Mouse (Mus musculus): ENCODE results near the gene Zmynd8. TPM values are rescaled to one million over a fixed set of nuclear protein-coding genes. Genes with fewer than 3 reads are reported as not detected.

Gene Zmynd8
- polyA plus RNA-seq, 1 experiment, result 20.7 TPM

GRCm38 (mm10) chr2:165822478-165822877 lies 76.3 kb downstream of the Zmynd8 start:
- TF ChIP-seq CEBPB (IDR thresholded peaks at IDR 0.05; ENCODE audit: low read depth) (no peak), USF1 (IDR thresholded peaks at IDR 0.05; ENCODE audit: low read depth) (no peak), CTCF (IDR thresholded peaks at IDR 0.05; ENCODE audit: control insufficient read depth, insufficient read depth, insufficient read length) (no peak), MAX (IDR thresholded peaks at IDR 0.05) (no peak), MYOD1 (IDR thresholded peaks at IDR 0.05; ENCODE audit: control insufficient read depth, insufficient read length, low read depth) (no peak), FOSL1 (IDR thresholded peaks at IDR 0.05; ENCODE audit: insufficient read depth, low read length, poor library complexity, severe bottlenecking) (no peak), MYOG (IDR thresholded peaks at IDR 0.05; ENCODE audit: control insufficient read depth, extremely low read depth, insufficient read length) (no peak)
- Histone ChIP-seq H3K4me3 (ENCODE audit: insufficient read depth, poor library complexity, severe bottlenecking) (no peak overlapping the region), H3K36me3 (ENCODE audit: control insufficient read depth, insufficient read depth) (peaks cover 79% of the 10 kb centered on the region), H3ac (ENCODE audit: control insufficient read depth, insufficient read length, low read depth) (no peak overlapping the region), H3K79me2 (ENCODE audit: control insufficient read depth, insufficient read depth) (peaks cover 4% of the 10 kb centered on the region), H3K27me3 (ENCODE audit: control insufficient read depth, insufficient read depth, insufficient read length) (no peaks in the 10 kb centered on the region), H3K79me3 (ENCODE audit: low read depth) (no peaks in the 10 kb centered on the region)

- Histone ChIP-seq H3K79me3 (ENCODE audit: low read depth) (no peaks in the 10 kb centered on the region), H3K36me3 (ENCODE audit: control insufficient read depth, insufficient read depth) (peaks cover 73% of the 10 kb centered on the region), H3K4me3 (ENCODE audit: insufficient read depth, poor library complexity, severe bottlenecking) (no peak overlapping the region), H3K27me3 (ENCODE audit: control insufficient read depth, insufficient read depth, insufficient read length) (no peaks in the 10 kb centered on the region), H3K79me2 (ENCODE audit: control insufficient read depth, insufficient read depth) (peaks cover 4% of the 10 kb centered on the region), H3ac (ENCODE audit: control insufficient read depth, insufficient read length, low read depth) (no peak overlapping the region)
- TF ChIP-seq USF1 (IDR thresholded peaks at IDR 0.05; ENCODE audit: low read depth), result no peak
- TF ChIP-seq MYOG (IDR thresholded peaks at IDR 0.05; ENCODE audit: control insufficient read depth, extremely low read depth, insufficient read length), result no peak
- TF ChIP-seq FOSL1 (IDR thresholded peaks at IDR 0.05; ENCODE audit: insufficient read depth, low read length, poor library complexity, severe bottlenecking), result no peak
- TF ChIP-seq CEBPB (IDR thresholded peaks at IDR 0.05; ENCODE audit: low read depth), result no peak
- TF ChIP-seq MYOD1 (IDR thresholded peaks at IDR 0.05; ENCODE audit: control insufficient read depth, insufficient read length, low read depth), result no peak
- no peak for TF ChIP-seq CTCF (IDR thresholded peaks at IDR 0.05; ENCODE audit: control insufficient read depth, insufficient read depth, insufficient read length)
- TF ChIP-seq MAX (IDR thresholded peaks at IDR 0.05), result no peak
These were observed 77.1 kb downstream of the Zmynd8 start for GRCm38 (mm10) chr2:165821671-165822070.

GRCm38 (mm10) chr2:165820504-165821095 lies 78.2 kb downstream of the Zmynd8 start:
- Histone ChIP-seq H3K4me3 (ENCODE audit: insufficient read depth, poor library complexity, severe bottlenecking) (no peak overlapping the region), H3K27me3 (ENCODE audit: control insufficient read depth, insufficient read depth, insufficient read length) (no peaks in the 10 kb centered on the region), H3K79me3 (ENCODE audit: low read depth) (no peaks in the 10 kb centered on the region), H3K79me2 (ENCODE audit: control insufficient read depth, insufficient read depth) (peaks cover 4% of the 10 kb centered on the region), H3K36me3 (ENCODE audit: control insufficient read depth, insufficient read depth) (peaks cover 70% of the 10 kb centered on the region), H3ac (ENCODE audit: control insufficient read depth, insufficient read length, low read depth) (no peak overlapping the region)
- no peak for TF ChIP-seq MAX (IDR thresholded peaks at IDR 0.05)

GRCm38 (mm10) chr2:165820073-165820472 lies 78.7 kb downstream of the Zmynd8 start:
- Histone ChIP-seq H3ac (ENCODE audit: control insufficient read depth, insufficient read length, low read depth) (no peak overlapping the region), H3K4me3 (ENCODE audit: insufficient read depth, poor library complexity, severe bottlenecking) (no peak overlapping the region), H3K79me3 (ENCODE audit: low read depth) (no peaks in the 10 kb centered on the region), H3K27me3 (ENCODE audit: control insufficient read depth, insufficient read depth, insufficient read length) (no peaks in the 10 kb centered on the region), H3K36me3 (ENCODE audit: control insufficient read depth, insufficient read depth) (peaks cover 67% of the 10 kb centered on the region), H3K79me2 (ENCODE audit: control insufficient read depth, insufficient read depth) (peaks cover 4% of the 10 kb centered on the region)
- TF ChIP-seq FOSL1 (IDR thresholded peaks at IDR 0.05; ENCODE audit: insufficient read depth, low read length, poor library complexity, severe bottlenecking) (no peak), CEBPB (IDR thresholded peaks at IDR 0.05; ENCODE audit: low read depth) (no peak), USF1 (IDR thresholded peaks at IDR 0.05; ENCODE audit: low read depth) (no peak), MAX (IDR thresholded peaks at IDR 0.05) (no peak), MYOG (IDR thresholded peaks at IDR 0.05; ENCODE audit: control insufficient read depth, extremely low read depth, insufficient read length) (no peak), CTCF (IDR thresholded peaks at IDR 0.05; ENCODE audit: control insufficient read depth, insufficient read depth, insufficient read length) (no peak), MYOD1 (IDR thresholded peaks at IDR 0.05; ENCODE audit: control insufficient read depth, insufficient read length, low read depth) (no peak)

- TF ChIP-seq CTCF (IDR thresholded peaks at IDR 0.05; ENCODE audit: control insufficient read depth, insufficient read depth, insufficient read length) (peak; percentile 51), CEBPB (IDR thresholded peaks at IDR 0.05; ENCODE audit: low read depth) (no peak)
- H3K79me2 ChIP-seq (ENCODE audit: control insufficient read depth, insufficient read depth), result peaks cover 4% of the 10 kb centered on the region
- no peaks in the 10 kb centered on the region for H3K79me3 ChIP-seq (ENCODE audit: low read depth)
- H3K4me3 ChIP-seq (ENCODE audit: insufficient read depth, poor library complexity, severe bottlenecking), result no peak overlapping the region
- H3ac ChIP-seq (ENCODE audit: control insufficient read depth, insufficient read length, low read depth), result no peak overlapping the region
- H3K36me3 ChIP-seq (ENCODE audit: control insufficient read depth, insufficient read depth), result peaks cover 67% of the 10 kb centered on the region
- no peaks in the 10 kb centered on the region for H3K27me3 ChIP-seq (ENCODE audit: control insufficient read depth, insufficient read depth, insufficient read length)
These were observed 79.5 kb downstream of the Zmynd8 start for GRCm38 (mm10) chr2:165818985-165819948.

GRCm38 (mm10) chr2:165818570-165818969 lies 80.2 kb downstream of the Zmynd8 start:
- peaks cover 65% of the 10 kb centered on the region for H3K36me3 ChIP-seq (ENCODE audit: control insufficient read depth, insufficient read depth)
- no peak overlapping the region for H3ac ChIP-seq (ENCODE audit: control insufficient read depth, insufficient read length, low read depth)
- peaks cover 4% of the 10 kb centered on the region for H3K79me2 ChIP-seq (ENCODE audit: control insufficient read depth, insufficient read depth)
- H3K79me3 ChIP-seq (ENCODE audit: low read depth), result no peaks in the 10 kb centered on the region
- no peaks in the 10 kb centered on the region for H3K27me3 ChIP-seq (ENCODE audit: control insufficient read depth, insufficient read depth, insufficient read length)
- TF ChIP-seq FOSL1 (IDR thresholded peaks at IDR 0.05; ENCODE audit: insufficient read depth, low read length, poor library complexity, severe bottlenecking) (no peak), CEBPB (IDR thresholded peaks at IDR 0.05; ENCODE audit: low read depth) (no peak), MYOD1 (IDR thresholded peaks at IDR 0.05; ENCODE audit: control insufficient read depth, insufficient read length, low read depth) (no peak), USF1 (IDR thresholded peaks at IDR 0.05; ENCODE audit: low read depth) (no peak), CTCF (IDR thresholded peaks at IDR 0.05; ENCODE audit: control insufficient read depth, insufficient read depth, insufficient read length) (no peak), MAX (IDR thresholded peaks at IDR 0.05) (no peak), MYOG (IDR thresholded peaks at IDR 0.05; ENCODE audit: control insufficient read depth, extremely low read depth, insufficient read length) (no peak)
- no peak overlapping the region for H3K4me3 ChIP-seq (ENCODE audit: insufficient read depth, poor library complexity, severe bottlenecking)
